Mouse (Mus musculus): ENCODE measurements around the gene Gm12248. TPM values are rescaled to one million over a fixed set of nuclear protein-coding genes. Genes with fewer than 3 reads are reported as not detected.

The Gm12248 gene
- total RNA-seq, 4 experiments from 2014 or later: not detected

DNA sequence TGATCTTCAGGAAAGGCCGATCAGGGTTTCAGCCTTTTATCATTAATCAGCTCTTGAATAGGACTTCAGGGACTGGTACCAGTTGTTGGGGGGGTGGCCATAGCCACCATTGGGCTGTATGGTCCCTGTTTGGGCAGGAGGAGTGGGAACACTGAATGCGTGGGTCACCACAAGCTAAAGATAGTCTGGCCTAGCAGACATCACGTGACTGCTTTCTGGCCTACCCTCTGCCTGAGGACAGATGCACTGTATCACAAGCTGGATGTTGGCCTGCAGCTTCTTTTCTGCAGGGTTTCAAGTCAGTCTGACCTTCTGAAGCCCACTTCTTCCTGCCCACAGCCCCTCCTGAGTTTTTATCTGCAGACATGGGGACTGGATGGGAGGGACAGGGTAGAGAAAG lies 59.3 kb downstream of the Gm12248 start:
- DNase-seq (ENCODE audit: low spot score in 2 of 2): no peak

GRCm38 (mm10) chr11:58031176-58031575 lies 61.8 kb downstream of the Gm12248 start:
- DNase-seq (ENCODE audit: low spot score in 2 of 2): no peak

GRCm38 (mm10) chr11:58029869-58030268 lies 63.1 kb downstream of the Gm12248 start:
- no peak for DNase-seq (ENCODE audit: low spot score in 2 of 2)

- DNase-seq (ENCODE audit: low spot score in 2 of 2): no peak
Measured at GRCm38 (mm10) chr11:58028981-58029380, 64.0 kb downstream of the Gm12248 start.

GRCm38 (mm10) chr11:58026860-58027259 lies 66.1 kb downstream of the Gm12248 start:
- DNase-seq (ENCODE audit: low spot score in 2 of 2): no peak

- no peak for DNase-seq (ENCODE audit: low spot score in 2 of 2)
Measured at GRCm38 (mm10) chr11:58026337-58026736, 66.6 kb downstream of the Gm12248 start.

DNA sequence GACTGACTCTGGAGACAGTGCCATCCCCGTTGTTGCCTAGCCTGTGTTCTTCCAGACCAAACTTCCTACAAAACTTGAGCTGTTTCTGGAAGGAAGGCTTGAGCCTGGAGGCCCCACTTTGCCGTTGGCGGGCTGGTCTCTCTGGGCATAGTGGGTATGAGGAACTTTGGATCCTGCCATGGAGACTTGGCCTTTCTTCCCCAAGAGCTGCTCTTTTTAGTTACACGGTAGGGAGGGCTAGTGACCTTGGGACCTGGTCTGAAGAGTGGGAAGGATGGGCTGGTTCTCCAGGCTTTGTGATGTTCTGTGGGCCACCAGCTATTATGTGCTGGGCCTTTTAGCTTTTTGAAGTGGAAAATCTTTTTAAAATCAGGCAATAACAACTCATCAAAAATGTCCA lies 67.1 kb downstream of the Gm12248 start:
- DNase-seq (ENCODE audit: low spot score in 2 of 2): no peak

DNA sequence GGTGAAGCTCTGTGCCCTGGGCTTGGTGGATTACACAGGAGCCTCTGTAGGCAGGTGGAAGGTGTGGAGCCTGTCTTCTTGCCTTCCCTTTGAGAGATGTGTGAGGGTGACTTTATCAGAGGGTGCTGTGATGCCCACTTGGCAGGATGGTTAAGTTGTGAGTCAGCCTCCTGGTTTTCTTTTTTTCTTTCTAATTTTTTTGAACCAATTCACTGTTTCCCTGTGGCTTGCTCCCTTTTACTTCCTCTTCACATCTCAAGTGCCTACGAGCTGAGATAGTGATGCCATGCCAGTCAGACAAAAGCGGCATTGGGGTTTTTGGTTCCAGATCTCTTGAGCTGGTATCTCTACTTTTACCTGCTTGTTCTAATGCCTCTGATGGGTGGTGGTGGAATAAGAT lies 68.3 kb downstream of the Gm12248 start:
- DNase-seq (ENCODE audit: low spot score in 2 of 2): no peak

DNA sequence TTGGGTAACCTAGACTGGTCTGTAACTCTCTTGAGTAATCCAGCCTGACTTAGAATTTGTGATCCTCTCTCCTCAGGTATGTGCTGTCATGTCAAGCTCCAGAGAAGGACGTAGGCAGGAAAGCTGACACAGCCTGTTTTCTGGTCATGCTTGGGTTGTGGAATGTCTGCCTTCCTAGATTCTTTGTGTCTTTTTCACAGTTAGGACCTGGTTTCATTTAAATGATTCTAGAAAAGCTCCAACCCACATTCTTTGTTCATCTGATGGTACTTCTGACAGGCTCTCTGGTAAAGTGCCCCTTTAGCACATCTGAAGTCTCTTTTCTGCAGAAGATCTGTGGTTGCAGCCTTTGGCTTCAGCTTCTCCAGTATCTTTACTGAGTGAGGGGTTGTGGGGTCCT lies 68.7 kb downstream of the Gm12248 start:
- no peak for DNase-seq (ENCODE audit: low spot score in 2 of 2)

DNA sequence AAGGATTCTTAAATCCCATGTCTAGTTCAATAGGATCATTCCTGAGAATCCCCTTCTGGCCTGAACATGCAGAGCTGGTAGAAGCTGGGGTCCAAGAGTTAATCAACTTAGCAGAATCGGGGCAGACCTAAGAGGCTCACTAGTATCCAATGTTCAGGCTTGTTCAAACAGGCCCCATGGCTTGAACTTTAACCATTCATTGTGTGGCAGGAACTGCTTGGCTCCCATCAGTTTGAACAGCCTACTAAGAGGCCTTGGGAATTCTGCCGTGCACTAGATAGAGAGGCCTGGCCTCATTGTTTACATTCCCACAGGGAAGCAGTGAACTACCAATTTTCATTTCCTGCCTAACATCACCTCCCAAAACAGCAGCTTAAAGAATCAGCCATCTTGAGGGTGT lies 71.3 kb downstream of the Gm12248 start:
- no peak for DNase-seq (ENCODE audit: low spot score in 2 of 2)

DNA sequence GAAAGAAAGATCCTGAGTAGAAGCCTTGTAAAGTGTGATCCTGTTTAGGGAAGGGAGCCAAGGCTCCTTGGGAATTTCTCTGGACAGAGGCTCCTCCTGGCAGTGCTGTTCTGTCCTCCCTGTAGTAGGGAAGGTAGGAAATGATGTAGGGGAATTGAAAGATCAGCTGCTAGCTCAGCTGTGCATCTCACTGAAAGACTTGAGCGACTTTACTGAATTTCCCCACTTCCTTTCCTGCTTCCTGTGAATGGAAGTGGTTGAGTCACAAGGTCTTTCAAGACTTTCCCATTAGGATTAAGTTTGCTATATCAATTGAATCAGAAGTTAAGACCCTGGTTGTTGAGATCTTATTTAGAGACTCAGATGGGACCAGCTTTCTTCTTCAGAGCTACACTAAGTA lies 71.8 kb downstream of the Gm12248 start:
- DNase-seq (ENCODE audit: low spot score in 2 of 2): no peak

DNA sequence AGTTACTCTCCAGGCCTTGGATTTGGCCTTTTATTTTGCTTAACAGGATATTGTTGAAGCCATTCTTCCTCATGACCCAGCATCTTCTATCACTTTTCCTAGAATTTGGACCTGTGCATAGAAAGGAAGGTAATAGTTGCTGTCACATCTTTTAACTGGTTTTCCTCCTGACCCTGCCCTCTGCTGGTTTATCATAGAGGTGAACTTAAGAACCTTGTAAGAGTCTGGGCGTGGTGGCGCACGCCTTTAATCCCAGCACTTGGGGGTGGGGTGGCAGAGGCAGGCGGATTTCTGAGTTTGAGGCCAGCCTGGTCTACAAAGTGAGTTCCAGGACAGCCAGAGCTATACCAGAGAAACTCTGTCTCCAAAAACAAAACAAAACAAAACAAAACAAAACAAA lies 74.2 kb downstream of the Gm12248 start:
- DNase-seq (ENCODE audit: low spot score in 2 of 2): no peak

GRCm38 (mm10) chr11:58018287-58018686 lies 74.6 kb downstream of the Gm12248 start:
- DNase-seq (ENCODE audit: low spot score in 2 of 2): no peak

GRCm38 (mm10) chr11:58017422-58017821 lies 75.5 kb downstream of the Gm12248 start:
- DNase-seq (ENCODE audit: low spot score in 2 of 2): no peak

DNA sequence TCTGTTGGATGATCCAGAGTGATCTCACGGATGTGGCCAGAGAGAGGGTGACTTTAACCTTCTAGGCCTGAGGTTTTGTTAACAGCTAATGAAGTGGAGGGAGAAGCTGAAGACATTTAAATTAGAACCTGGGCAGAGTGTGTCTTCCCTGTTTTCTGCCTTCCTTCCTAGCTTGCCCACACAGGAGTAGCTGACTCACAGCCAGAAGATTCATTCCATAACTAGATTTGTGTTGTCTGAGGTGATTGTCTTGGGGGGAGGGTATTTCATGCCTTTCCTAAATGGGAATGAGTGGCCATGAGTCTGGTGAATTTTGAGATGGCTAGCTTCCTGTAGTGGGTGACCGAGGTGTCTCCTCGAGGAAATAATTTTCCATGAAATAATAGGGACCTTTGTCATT lies 76.6 kb downstream of the Gm12248 start:
- no peak for DNase-seq (ENCODE audit: low spot score in 2 of 2)

- DNase-seq (ENCODE audit: low spot score in 2 of 2): no peak
Measured at GRCm38 (mm10) chr11:58015339-58015738, 77.6 kb downstream of the Gm12248 start.

GRCm38 (mm10) chr11:58014604-58015003 lies 78.3 kb downstream of the Gm12248 start:
- no peak for DNase-seq (ENCODE audit: low spot score in 2 of 2)

Other genes with a start within 250 kb of the Gm12248 start
- 10 to 100 TPM; 91.6 to 96.7 (median 94.3) TPM for gene Larp1, start 84.1 kb downstream of the Gm12248 start, total RNA-seq (2022)
- gene Cnot8, start 11.0 kb upstream of the Gm12248 start, total RNA-seq (2022): 10 to 100 TPM; 54.0 to 57.5 (median 55.3) TPM
- gene Gemin5, start 75.4 kb upstream of the Gm12248 start, total RNA-seq (2022): 10 to 100 TPM; 19.6 to 23.5 (median 20.0) TPM
- gene Mrpl22, start 78.5 kb upstream of the Gm12248 start, total RNA-seq (2022): 10 to 100 TPM; 30.8 to 33.8 (median 32.8) TPM
- 1 to 10 TPM; 2.4 to 5.5 (median 3.6) TPM for gene Igtp, start 106.4 kb upstream of the Gm12248 start, total RNA-seq (2022)
- gene Irgm2, start 106.5 kb upstream of the Gm12248 start, total RNA-seq (2022): 1 to 10 TPM; 2.3 to 4.6 (median 3.1) TPM
- gene 4930438A08Rik, start 181.7 kb upstream of the Gm12248 start, total RNA-seq (2022): not detected
- 10 to 100 TPM; 28.5 to 36.1 (median 32.3) TPM for gene Zfp692, start 213.9 kb upstream of the Gm12248 start, total RNA-seq (2022)
- 10 to 100 TPM; 39.8 to 56.6 (median 45.4) TPM for gene Zfp672, start 237.2 kb upstream of the Gm12248 start, total RNA-seq (2022)
- gene Sh3bp5l, start 237.6 kb upstream of the Gm12248 start, total RNA-seq (2022): 10 to 100 TPM; 37.3 to 57.0 (median 44.8) TPM

Measured in layer of hippocampus, adult 8-10 months (tissue).